Mouse (Mus musculus) bone marrow macrophage, adult 2 months (primary cell): ENCODE measurements around the gene Gm49393. TPM values are rescaled to one million over a fixed set of nuclear protein-coding genes. Genes with fewer than 3 reads are reported as not detected.

Experiments used
- H3K27ac ChIP-seq: 2 replicates; pipeline ENCODE4 v1.5.1; 2012; ENCODE audit warnings: low read depth, low read length; ENCODE audit not compliant: insufficient read depth
- H3K4me1 ChIP-seq: 2 replicates; pipeline ENCODE4 v1.6.1; 2012; ENCODE audit warnings: low read length; ENCODE audit not compliant: control insufficient read depth, insufficient read depth
- H3K4me3 ChIP-seq: 2 replicates; pipeline ENCODE4 v1.5.1; 2012; ENCODE audit warnings: mild to moderate bottlenecking, low read length, moderate library complexity; ENCODE audit not compliant: insufficient read depth
- CTCF ChIP-seq: IDR thresholded peaks from 2 replicates; pipeline ENCODE4 v1.5.1; 2012; ENCODE audit warnings: low read depth, mild to moderate bottlenecking, low read length, moderate library complexity
- POLR2A ChIP-seq: IDR thresholded peaks from 2 replicates; pipeline ENCODE4 v1.6.1; 2012; ENCODE audit warnings: mild to moderate bottlenecking, low read depth, low read length, borderline replicate concordance
- polyA plus RNA-seq: library from polyadenylated mRNA; stranded (reverse); fragments of >200 nt; gene quantifications from 2 replicates; pipeline ENCODE4 v1.2.4, GENCODE M21; 2012; ENCODE audit not compliant: missing spikeins, insufficient read depth, insufficient read length

Gene Gm49393
- polyA plus RNA-seq, 1 experiment: not detected

DNA sequence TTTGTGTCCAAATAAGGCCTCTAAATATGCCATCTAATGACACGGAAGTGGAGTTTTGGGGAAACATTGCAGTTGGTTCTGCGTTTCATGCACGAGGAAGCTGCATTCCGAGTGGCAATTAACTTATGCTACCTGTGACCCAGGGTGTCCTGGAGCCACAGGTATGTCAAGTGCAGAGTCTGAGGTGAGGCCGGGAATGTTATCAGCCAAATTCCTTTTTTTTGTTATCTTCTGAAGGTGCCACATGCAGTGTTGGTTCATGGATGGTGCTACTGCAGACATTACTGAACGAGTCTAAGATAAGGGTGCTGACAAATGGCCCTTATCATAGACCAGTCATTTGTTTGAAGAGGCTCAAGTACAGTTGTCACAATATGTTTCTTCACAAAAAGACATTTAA lies 122.6 kb downstream of the Gm49393 start:
- no peak overlapping the region for H3K4me3 ChIP-seq
- no peak overlapping the region for H3K27ac ChIP-seq
- H3K4me1 ChIP-seq: no peaks in the 10 kb centered on the region
- TF ChIP-seq CTCF: no peak
- no peak for TF ChIP-seq POLR2A

DNA sequence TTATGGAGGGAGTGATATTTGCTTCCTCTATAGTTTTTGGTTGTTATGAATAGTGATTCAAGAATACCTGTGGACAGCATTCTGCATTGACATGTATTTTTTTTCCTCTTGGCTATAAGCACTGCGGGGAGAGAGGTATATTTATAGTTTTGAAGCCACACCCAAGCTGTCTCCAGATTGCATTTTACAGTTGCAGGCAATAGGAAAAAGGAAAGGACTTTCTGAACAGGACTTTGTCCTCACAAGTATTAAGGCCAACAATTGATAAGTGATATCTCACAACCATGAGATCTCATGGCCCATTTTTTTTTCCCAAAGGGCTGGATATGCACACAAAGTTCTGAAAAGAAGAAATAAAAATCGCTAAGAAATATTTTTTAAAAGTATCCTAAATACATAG lies 125.7 kb downstream of the Gm49393 start:
- Histone ChIP-seq H3K4me1 (no peaks in the 10 kb centered on the region), H3K27ac (no peak overlapping the region), H3K4me3 (no peak overlapping the region)
- TF ChIP-seq POLR2A: no peak
- TF ChIP-seq CTCF: no peak

Other genes with a start within 250 kb of the Gm49393 start
- not detected in 2 replicates for gene BC051665, start 149.2 kb downstream of the Gm49393 start, polyA plus RNA-seq
- not detected in 2 replicates for gene Ctsll3, start 132.7 kb downstream of the Gm49393 start, polyA plus RNA-seq
- not detected in 2 replicates for gene 4930486L24Rik, start 71.1 kb downstream of the Gm49393 start, polyA plus RNA-seq
- gene Gm49392, start 38.7 kb downstream of the Gm49393 start, polyA plus RNA-seq: 1.7 TPM in 1 of 2 replicates, not detected in the other
- gene Ctla2b, start 38.1 kb downstream of the Gm49393 start, polyA plus RNA-seq: 80.7 and 81.4 TPM in 2 replicates
- not detected in 2 replicates for gene Tpbpb, start 30.7 kb downstream of the Gm49393 start, polyA plus RNA-seq
- 15.9 TPM in 1 of 2 replicates, not detected in the other for gene Gm49391, start 981 bp upstream of the Gm49393 start, polyA plus RNA-seq
- 14.7 and 16.8 TPM in 2 replicates for gene Ctla2a, start 1.0 kb upstream of the Gm49393 start, polyA plus RNA-seq
- not detected in 2 replicates for gene Tpbpa, start 6.4 kb upstream of the Gm49393 start, polyA plus RNA-seq
- not detected in 2 replicates for gene Ctsj, start 70.4 kb upstream of the Gm49393 start, polyA plus RNA-seq
- gene Ctsq, start 105.0 kb upstream of the Gm49393 start, polyA plus RNA-seq: not detected in 2 replicates
- gene Ctsr, start 228.7 kb upstream of the Gm49393 start, polyA plus RNA-seq: not detected in 2 replicates